Mouse (Mus musculus) embryonic facial prominence, embryonic 14.5 days (tissue): ENCODE data around the gene Mtr. TPM values are rescaled to one million over a fixed set of nuclear protein-coding genes. Genes with fewer than 3 reads are reported as not detected.

Experiments used
- ATAC-seq: fragments of 200-750 bp; cut with Nextera tagmentation; 2 replicates; pipeline ENCODE4 v1.8.0; 2017; ENCODE audit warnings: low read depth, moderate number of reproducible peaks, moderate TSS enrichment
- DNase-seq: peaks from one replicate; pipeline ENCODE4 v3.0.0-alpha.2; 2015; ENCODE audit warnings: low spot score
- H3K27ac ChIP-seq: fragments of 300-500 bp; sonication (generic); replicated peaks from 2 replicates; pipeline ENCODE4 v1.5.1; 2014; ENCODE audit warnings: low read depth, mild to moderate bottlenecking, low read length, moderate library complexity
- H3K27me3 ChIP-seq: fragments of 300-500 bp; sonication (generic); replicated peaks from 2 replicates; pipeline ENCODE4 v1.6.1; 2014; ENCODE audit warnings: low read length; ENCODE audit not compliant: control insufficient read depth, insufficient read depth
- H3K36me3 ChIP-seq: fragments of 300-500 bp; sonication (generic); 2 replicates; pipeline ENCODE4 v1.6.1; 2014; ENCODE audit warnings: low read length, mixed read lengths; ENCODE audit not compliant: control insufficient read depth, insufficient read depth
- H3K4me1 ChIP-seq: fragments of 300-500 bp; sonication (generic); 2 replicates; pipeline ENCODE4 v1.6.1; 2014; ENCODE audit warnings: antibody characterized with exemption, low read length; ENCODE audit not compliant: control insufficient read depth, insufficient read depth
- H3K4me2 ChIP-seq: fragments of 300-500 bp; sonication (generic); 2 replicates; pipeline ENCODE4 v1.6.1; 2014; ENCODE audit warnings: low read depth, mild to moderate bottlenecking, low read length, moderate library complexity, mixed read lengths
- H3K4me3 ChIP-seq: fragments of 300-500 bp; sonication (generic); 2 replicates; pipeline ENCODE4 v1.5.1; 2014; ENCODE audit warnings: low read depth, mild to moderate bottlenecking, low read length
- H3K9ac ChIP-seq: fragments of 300-500 bp; sonication (generic); 2 replicates; pipeline ENCODE4 v1.6.1; 2014; ENCODE audit warnings: low read depth, mild to moderate bottlenecking, low read length, moderate library complexity, mixed read lengths
- H3K9me3 ChIP-seq: fragments of 300-500 bp; sonication (generic); 2 replicates; pipeline ENCODE4 v1.6.1; 2016; ENCODE audit warnings: low read length; ENCODE audit not compliant: control insufficient read depth
- WGBS: fragments of 180-500 bp; shearing (Covaris S2); extraction: QIAGEN DNeasy Blood & Tissue Kit; methylation state at CpG from one replicate; pipeline ENCODE4 v1.1.7; 2014; 5-methylcytosine and 5-hydroxymethylcytosine counted together
- polyA plus RNA-seq: library from polyadenylated mRNA; unstranded; fragments of >200 nt; fragmentation: Nextera tagmentation; extraction: Ambion mirVana; gene quantifications from 2 replicates; pipeline ENCODE4 v1.2.1, GENCODE M21; 2014

The Mtr gene
- polyA plus RNA-seq = 20.5 and 23.4 TPM in 2 replicates

- Histone ChIP-seq H3K27me3 (no peaks in the 10 kb centered on the region), H3K4me1 (peaks cover 16% of the 10 kb centered on the region), H3K9me3 (0 out of 2 replicates have a peak, but pooled peaks cover 5% of the 10 kb centered on the region), H3K36me3 (peaks cover 7% of the 10 kb centered on the region; the same call in 1 of the 2 replicates), H3K9ac (peak within 1 kb of the TSS; percentile 80), H3K4me2 (peak within 1 kb of the TSS; percentile 76), H3K27ac (peak within 1 kb of the TSS; percentile 89), H3K4me3 (peak within 1 kb of the TSS; percentile 60)
- ATAC-seq (peak; percentile 100), DNase-seq (peak; percentile 99)
- WGBS = under 1% methylated on average over 66 of the region's 69 CpGs
These were observed at the start of gene Mtr for GRCm38 (mm10) chr13:12257391-12258380. TSS of gene Mtr (minus strand) at chr13:12258113.

- DNase-seq (no peak), ATAC-seq (no peak)
- peaks cover 2% of the 10 kb centered on the region; the same call in 1 of the 2 replicates for H3K4me1 ChIP-seq
- H3K36me3 ChIP-seq = no peaks in the 10 kb centered on the region
- H3K9ac ChIP-seq = no peak overlapping the region
- no peak overlapping the region for H3K27ac ChIP-seq
- no peaks in the 10 kb centered on the region for H3K9me3 ChIP-seq
- H3K4me3 ChIP-seq = no peak overlapping the region
- H3K27me3 ChIP-seq = no peaks in the 10 kb centered on the region
- 71% methylated on average over 4 of the region's 4 CpGs for WGBS
- H3K4me2 ChIP-seq = no peak overlapping the region
These were observed 49.4 kb upstream of the Mtr start for GRCm38 (mm10) chr13:12307286-12307685.

GRCm38 (mm10) chr13:12305540-12305939 lies 47.6 kb upstream of the Mtr start:
- H3K4me3 ChIP-seq = no peak overlapping the region
- 81% methylated on average over 8 of the region's 8 CpGs for WGBS
- DNase-seq = no peak
- no peak overlapping the region for H3K27ac ChIP-seq
- no peaks in the 10 kb centered on the region for H3K9me3 ChIP-seq
- H3K4me2 ChIP-seq = no peak overlapping the region
- no peak overlapping the region for H3K9ac ChIP-seq
- no peaks in the 10 kb centered on the region for H3K4me1 ChIP-seq
- H3K36me3 ChIP-seq = no peaks in the 10 kb centered on the region
- no peak for ATAC-seq
- no peaks in the 10 kb centered on the region for H3K27me3 ChIP-seq

- DNase-seq (no peak), ATAC-seq (no peak)
- H3K36me3 ChIP-seq = no peaks in the 10 kb centered on the region
- no peak overlapping the region for H3K4me2 ChIP-seq
- H3K27ac ChIP-seq = no peak overlapping the region
- no peak overlapping the region for H3K4me3 ChIP-seq
- no peaks in the 10 kb centered on the region for H3K27me3 ChIP-seq
- no peak overlapping the region for H3K9ac ChIP-seq
- no peaks in the 10 kb centered on the region for H3K9me3 ChIP-seq
- no peaks in the 10 kb centered on the region for H3K4me1 ChIP-seq
- 83% methylated on average over 5 of the region's 5 CpGs for WGBS
These were observed 47.1 kb upstream of the Mtr start for GRCm38 (mm10) chr13:12304991-12305390.

GRCm38 (mm10) chr13:12297777-12298176 lies 39.9 kb upstream of the Mtr start:
- WGBS = 60% methylated on average over 6 of the region's 6 CpGs
- no peak overlapping the region for H3K4me3 ChIP-seq
- H3K9ac ChIP-seq = no peak overlapping the region
- no peak overlapping the region for H3K27ac ChIP-seq
- H3K4me1 ChIP-seq = no peaks in the 10 kb centered on the region
- ATAC-seq (no peak), DNase-seq (no peak)
- H3K36me3 ChIP-seq = no peaks in the 10 kb centered on the region
- H3K9me3 ChIP-seq = no peaks in the 10 kb centered on the region
- no peak overlapping the region for H3K4me2 ChIP-seq
- H3K27me3 ChIP-seq = no peaks in the 10 kb centered on the region

- H3K27me3 ChIP-seq = no peaks in the 10 kb centered on the region
- no peaks in the 10 kb centered on the region for H3K4me1 ChIP-seq
- DNase-seq (peak; percentile 71), ATAC-seq (no peak)
- no peaks in the 10 kb centered on the region for H3K36me3 ChIP-seq
- WGBS = 84% methylated on average over 3 of the region's 3 CpGs
- no peak overlapping the region for H3K27ac ChIP-seq
- no peak overlapping the region for H3K4me2 ChIP-seq
- no peak overlapping the region for H3K4me3 ChIP-seq
- no peaks in the 10 kb centered on the region for H3K9me3 ChIP-seq
- no peak overlapping the region for H3K9ac ChIP-seq
These were observed 38.8 kb upstream of the Mtr start for GRCm38 (mm10) chr13:12296701-12297100.

- no peak overlapping the region for H3K4me2 ChIP-seq
- DNase-seq = peak; percentile 59
- H3K4me3 ChIP-seq = no peak overlapping the region
- no peak overlapping the region for H3K9ac ChIP-seq
- ATAC-seq = peak; percentile 85
- WGBS = 58% methylated on average over 7 of the region's 7 CpGs
- H3K27ac ChIP-seq = no peak overlapping the region
- no peaks in the 10 kb centered on the region for H3K4me1 ChIP-seq
- H3K27me3 ChIP-seq = no peaks in the 10 kb centered on the region
- H3K9me3 ChIP-seq = no peaks in the 10 kb centered on the region
- no peaks in the 10 kb centered on the region for H3K36me3 ChIP-seq
These were observed 35.9 kb upstream of the Mtr start for GRCm38 (mm10) chr13:12293810-12294209.

- no peak overlapping the region for H3K9ac ChIP-seq
- H3K4me2 ChIP-seq = no peak overlapping the region
- H3K36me3 ChIP-seq = no peaks in the 10 kb centered on the region
- no peaks in the 10 kb centered on the region for H3K4me1 ChIP-seq
- ATAC-seq (no peak), DNase-seq (no peak)
- no peaks in the 10 kb centered on the region for H3K9me3 ChIP-seq
- H3K27me3 ChIP-seq = no peaks in the 10 kb centered on the region
- H3K27ac ChIP-seq = no peak overlapping the region
- no peak overlapping the region for H3K4me3 ChIP-seq
- 80% methylated on average over 7 of the region's 7 CpGs for WGBS
These were observed 32.8 kb upstream of the Mtr start for GRCm38 (mm10) chr13:12290700-12291099.
